Mouse (Mus musculus): Measurements from ENCODE around the gene Oscar.
"Not testable (repeated sequence)": the region's sequence is repeated elsewhere in the genome, so short reads cannot be mapped to it uniquely, and the experiment has no call there.

Gene Oscar

GRCm38 (mm10) chr7:3609082-3609481 is 6.9 kb downstream of the Oscar start:
- DNase-seq: no peak

- DNase-seq: no peak
Observed at GRCm38 (mm10) chr7:3608668-3609067, 7.3 kb downstream of the Oscar start.

GRCm38 (mm10) chr7:3607391-3607790 is 8.6 kb downstream of the Oscar start:
- no peak for DNase-seq

DNA sequence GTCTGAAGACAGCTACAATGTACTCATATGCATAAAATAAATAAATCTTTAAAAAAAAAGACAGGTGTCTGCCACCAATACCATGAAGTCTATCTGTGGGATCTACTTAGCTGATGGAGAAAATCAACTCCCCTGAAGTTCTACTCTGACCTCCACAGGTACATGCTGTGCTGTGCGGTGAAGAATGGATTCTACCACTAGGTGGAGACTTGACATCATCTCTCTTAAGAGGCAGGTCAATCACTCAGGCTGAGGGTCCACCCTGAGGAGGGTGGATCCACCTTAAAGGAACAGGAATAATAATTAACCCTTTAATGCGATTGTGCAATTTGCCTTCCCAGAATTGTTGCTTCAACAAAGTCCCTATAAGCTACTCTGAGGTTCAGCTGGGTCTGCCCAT is 9.2 kb downstream of the Oscar start:
- no peak for DNase-seq

GRCm38 (mm10) chr7:3601119-3601518 is 14.8 kb downstream of the Oscar start:
- peak; percentile 63 for DNase-seq

DNA sequence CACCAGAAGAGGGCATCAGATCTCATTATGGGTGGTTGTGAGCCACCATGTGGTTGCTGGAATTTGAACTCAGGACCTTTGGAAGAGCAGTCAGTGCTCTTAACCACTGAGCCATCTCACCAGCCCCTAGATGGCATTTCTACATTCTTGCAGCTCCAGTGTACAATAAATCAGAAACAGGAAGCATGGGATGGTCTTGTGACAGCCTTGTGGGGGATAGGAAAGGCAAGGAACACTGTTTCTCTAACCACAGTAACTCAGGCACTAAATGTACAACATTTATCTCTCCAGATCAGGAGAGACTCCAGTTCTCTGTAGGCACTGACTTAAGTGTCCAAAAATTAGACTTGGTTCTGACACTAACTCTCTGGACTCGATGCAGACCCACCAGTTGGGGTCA is 18.2 kb downstream of the Oscar start:
- DNase-seq: not testable (repeated sequence)

DNA sequence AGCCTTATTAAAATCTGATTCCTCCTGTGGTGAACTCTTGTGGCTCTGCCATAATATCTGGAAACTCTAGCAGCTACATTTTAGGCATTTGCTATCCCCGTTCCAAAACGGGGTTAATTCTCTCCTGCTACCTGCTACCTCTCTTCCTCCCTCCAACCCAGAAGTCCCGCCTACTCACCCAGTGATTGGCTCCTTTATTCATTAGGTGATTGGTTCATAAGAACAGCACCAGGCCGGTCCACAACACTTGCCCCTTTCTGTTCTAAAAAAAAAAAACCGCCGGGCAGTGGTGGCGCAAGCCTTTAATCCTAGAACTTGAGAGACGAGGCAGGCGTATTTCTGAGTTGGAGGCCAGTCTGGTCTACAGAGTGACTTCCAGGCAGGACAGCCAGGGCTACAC is 20.8 kb downstream of the Oscar start:
- no peak for DNase-seq

DNA sequence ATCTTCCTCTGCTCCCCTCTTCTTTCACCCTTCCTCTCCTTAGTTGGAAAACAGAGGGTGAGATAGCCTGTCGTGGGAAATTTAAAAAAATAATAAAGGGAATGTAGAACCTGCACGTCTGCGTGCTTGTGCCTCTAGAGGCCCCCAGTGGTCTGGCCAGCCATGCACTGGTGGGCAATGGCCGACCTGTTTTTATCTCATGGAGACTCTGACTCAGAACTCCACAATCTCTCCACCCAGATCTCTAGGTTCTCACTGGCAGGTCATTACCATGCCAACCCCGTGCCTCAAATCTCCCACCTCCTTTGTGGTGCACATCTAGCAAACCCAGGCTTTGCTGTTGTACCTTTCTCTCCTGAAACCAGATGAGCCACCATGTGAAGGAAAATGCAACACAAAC is 21.3 kb downstream of the Oscar start:
- no peak for DNase-seq

DNA sequence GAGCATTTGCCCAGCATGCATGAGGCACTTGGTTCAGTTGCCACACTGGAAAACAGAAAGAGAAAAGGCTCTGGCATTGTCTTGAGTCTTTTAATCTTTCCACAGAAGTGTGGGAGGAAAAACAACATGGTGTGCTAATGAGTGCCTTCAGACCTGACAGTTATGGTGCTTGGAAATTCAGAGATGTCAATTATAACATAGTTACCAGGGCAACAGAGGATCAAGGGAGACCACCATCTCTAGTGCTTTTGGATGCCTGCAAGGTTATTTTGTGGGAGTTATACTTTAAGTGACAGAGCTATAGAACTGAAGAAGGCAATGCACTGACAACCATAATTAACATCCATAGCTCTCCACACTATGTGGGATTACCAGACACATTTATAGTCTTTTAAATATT is 22.1 kb downstream of the Oscar start:
- DNase-seq: no peak

DNA sequence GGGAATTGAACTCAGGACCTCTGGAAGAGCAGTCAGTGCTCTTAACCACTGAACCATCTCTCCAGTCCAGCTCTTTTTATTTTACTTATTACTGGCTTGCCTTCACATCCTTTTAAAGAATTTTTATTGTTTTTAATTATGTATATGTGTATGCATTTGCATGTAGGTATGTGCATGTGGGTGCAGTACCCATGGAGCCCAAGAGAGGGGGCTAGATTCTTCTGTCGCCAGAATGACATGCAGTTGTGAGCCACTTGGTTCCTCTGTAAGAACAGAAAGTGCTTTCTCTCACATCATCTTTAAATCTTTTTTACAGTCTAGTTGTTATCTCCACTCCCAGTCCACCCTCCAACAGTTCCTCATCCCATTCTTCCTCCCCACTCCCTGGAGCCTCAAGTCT is 24.4 kb downstream of the Oscar start:
- DNase-seq: no peak

GRCm38 (mm10) chr7:3590550-3590949 is 25.4 kb downstream of the Oscar start:
- DNase-seq: no peak

DNA sequence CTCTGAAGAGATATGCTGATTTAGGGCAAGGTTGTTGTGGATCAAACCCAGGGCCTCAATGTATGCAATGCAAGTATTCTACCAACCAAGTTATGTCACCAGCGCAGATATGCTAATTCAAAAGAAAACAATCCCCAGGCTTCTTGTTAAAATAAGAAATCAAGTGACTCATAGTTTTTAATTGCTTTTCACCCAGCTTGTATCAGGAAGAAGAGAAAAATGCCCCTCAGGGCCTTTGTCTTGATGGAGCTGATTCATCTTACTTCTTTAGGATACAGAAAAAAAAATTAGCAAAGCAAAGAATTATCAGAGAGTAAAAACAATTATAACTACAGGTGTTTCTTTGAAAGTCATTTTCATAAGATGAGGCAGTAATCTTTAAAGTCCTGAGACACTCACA is 28.7 kb downstream of the Oscar start:
- DNase-seq: no peak

DNA sequence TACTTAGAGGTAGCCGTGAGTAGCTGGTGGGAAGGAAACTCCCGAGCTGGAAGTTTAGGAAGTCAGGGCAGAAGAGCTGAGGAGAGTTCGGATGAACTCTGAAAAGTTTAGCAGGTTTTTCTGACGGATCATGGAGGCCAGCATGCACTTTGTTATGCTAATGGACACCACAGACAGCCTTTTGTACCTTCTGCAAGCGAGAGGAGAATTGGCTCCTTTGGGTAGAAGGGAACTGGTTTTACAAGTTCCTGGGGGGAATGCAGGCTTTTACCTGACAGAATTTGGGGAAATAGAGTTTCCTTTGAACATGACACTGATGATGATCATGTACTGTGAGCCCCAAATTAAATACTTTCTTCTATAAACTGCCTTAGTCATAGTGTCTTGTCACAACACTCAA is 29.7 kb downstream of the Oscar start:
- DNase-seq: no peak

GRCm38 (mm10) chr7:3585763-3586162 is 30.2 kb downstream of the Oscar start:
- DNase-seq: no peak

DNA sequence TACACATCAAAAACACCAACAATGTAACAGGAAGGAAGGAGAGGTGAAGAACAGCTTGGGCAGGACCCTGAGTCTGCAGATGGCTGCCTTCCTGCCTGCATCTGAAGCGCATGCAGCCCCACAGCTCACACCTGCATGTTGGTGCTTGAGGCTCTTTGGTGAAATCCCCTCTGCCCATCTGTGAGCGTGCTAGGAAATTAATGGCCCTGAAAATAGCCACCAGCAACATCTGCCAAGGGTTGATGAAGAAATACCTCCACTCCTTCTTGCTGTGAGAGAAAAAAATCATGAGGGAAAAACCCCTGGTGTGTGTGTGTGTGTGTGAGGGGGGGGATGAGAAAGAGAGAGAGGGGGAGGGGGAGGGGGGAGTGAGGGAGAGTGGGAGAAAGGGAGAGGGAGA is 35.9 kb downstream of the Oscar start:
- DNase-seq: no peak

DNA sequence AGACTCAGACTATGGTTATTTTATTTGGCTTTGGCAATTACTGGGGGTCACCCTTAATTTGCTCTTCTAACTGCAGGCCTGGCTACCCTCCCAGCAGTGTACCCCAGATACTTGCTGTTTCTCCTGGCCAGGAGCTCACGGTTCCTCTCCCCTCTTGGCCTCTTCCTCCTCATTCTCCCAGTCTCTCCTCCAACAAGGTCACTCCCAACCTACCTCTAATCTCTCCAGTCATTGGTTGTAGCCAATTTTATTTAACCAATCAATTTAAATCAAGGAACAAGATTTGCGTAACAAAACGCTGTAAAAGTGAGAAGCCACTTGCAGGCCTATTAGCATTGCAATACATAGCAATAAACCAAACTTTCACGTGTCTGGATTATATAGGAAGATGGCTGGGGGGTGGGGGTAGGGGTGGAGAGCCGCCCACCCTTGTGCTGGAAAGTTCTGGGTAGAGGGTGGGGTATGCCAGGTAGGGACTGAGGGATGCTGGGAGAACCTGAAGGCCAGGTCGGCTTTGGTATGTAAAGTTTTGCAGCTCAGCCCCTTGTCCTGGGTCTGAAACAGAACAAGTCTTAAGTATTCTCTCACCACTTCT is 36.9 kb downstream of the Oscar start:
- DNase-seq: no peak

DNA sequence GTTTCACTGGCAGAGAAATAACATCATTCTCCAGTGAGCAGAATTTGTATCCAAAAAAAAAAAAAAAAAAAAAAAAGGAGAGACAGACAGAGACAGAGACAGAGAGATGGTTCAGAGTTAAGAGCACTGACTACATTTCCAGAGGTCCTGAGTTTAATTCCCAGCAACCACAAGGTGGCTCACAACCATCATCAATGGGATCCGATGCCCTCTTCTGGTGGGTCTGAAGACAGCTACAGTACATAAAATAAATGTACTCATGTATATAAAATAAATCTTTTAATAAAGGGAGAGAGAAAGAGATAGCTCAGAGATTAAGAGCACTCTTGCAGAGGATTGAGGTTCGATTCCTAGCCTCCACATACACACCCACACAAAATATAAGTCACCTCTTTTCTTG is 37.8 kb downstream of the Oscar start:
- no peak for DNase-seq

GRCm38 (mm10) chr7:3576354-3577124 is 39.4 kb downstream of the Oscar start:
- no peak for DNase-seq

DNA sequence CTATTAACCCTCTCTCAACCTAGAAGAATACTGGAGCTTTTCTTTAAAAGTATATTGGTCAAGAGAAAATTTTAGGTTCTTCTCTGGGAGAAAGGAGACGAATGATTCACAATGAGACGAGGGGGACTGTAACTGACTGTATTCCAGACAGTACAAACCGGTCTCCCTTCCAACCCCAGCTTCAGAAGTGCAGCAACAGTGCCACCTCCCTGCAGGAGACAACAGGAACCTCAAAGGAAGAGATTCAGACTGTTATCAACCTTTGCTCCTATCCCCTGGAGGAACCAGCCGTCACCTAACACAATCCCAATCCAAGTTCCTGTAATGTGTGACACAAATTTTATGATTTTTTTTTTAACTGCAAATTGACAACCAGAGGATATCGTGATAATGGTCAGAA is 41.7 kb downstream of the Oscar start:
- DNase-seq: peak; percentile 10

DNA sequence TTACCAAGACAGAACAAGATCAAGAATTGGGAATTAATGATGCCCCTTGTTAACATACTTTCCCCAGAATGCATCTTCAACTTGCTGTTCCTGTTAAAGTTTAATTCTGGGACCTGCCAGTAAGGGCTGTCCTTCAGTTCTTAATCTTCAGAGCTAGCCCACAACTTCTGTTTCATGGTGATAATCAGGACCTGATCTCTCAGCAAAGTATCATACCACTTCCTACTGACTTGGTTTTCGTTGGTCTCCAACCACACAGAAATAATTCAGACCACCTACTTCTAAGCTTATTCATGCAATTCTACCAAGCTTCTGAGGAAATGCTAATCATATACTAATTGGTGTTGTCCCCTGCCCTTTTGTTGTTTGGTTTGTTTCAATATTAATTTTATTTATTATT is 44.1 kb downstream of the Oscar start:
- DNase-seq: no peak

DNA sequence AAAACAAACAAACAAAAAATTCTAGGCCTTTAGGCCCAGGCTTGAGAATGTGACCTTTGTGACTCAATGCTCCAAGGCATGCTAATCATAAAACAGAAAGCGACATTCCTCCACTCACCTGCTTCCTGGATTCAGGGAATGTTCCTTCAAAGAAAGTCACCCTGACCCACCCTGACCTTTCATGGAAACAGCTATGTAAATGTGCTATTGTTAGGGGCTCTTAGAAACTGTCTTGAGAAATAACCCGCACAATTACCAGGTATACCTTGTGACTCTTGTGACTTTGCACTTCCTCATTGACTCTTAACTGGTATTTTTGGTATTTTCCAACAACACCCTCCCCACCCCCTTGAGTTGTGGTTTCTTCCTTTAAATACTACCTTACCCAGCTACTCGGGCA is 45.4 kb downstream of the Oscar start:
- not testable (repeated sequence) for DNase-seq

DNA sequence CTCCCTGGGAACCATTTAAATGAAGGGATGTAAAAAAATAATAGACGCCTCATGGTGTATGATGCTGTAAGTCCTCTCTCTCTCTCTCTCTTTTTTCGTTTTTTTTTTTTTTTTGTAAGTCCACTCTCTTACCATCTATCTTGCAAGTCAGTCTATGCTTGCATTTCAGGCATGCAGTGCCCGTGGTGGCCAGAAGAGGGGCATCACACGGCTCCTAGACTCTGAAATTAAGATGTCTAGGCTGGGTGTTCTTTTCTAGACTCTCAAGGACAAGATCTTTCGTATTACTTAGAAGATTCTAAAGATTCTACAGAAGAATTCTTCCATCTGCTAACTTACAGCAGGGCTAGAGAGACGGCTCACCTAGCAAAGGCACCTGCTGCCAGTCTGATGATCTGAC is 46.2 kb downstream of the Oscar start:
- no peak for DNase-seq

DNA sequence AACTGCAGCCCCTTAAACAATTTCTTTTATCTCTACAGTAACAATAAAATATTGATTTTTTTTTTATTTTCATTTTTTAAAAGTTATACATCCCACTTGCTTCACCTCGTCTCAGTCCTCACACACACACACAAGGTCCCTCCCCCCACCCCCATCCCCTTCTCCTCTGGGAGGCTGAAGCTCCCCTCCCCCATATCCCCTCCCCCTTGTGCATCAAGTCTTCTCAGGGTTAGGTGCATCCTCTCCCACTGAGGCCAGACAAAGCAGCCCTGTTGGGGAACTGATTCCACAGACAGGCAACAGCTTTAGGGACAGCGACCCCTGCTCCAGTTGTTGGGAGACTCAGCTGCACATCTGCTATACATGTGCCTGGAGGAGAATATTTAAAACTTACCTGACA is 48.6 kb downstream of the Oscar start:
- no peak for DNase-seq
